Mouse (Mus musculus) c-Kit-positive CD71-positive TER-119-negative erythroid progenitor cells, embryonic 14.5 days (primary cell): ENCODE data around the gene Suz12.
A peak's percentile ranks its signal among the peaks of the same experiment; 100 is the strongest.
"Not testable (repeated sequence)": the region's sequence is repeated elsewhere in the genome, so short reads cannot be mapped to it uniquely, and the experiment has no call there.

Source experiments
- DNase-seq: peaks from one replicate; pipeline ENCODE4 v3.0.0-alpha.2; 2013; ENCODE audit warnings: low read depth

Suz12 gene

DNA sequence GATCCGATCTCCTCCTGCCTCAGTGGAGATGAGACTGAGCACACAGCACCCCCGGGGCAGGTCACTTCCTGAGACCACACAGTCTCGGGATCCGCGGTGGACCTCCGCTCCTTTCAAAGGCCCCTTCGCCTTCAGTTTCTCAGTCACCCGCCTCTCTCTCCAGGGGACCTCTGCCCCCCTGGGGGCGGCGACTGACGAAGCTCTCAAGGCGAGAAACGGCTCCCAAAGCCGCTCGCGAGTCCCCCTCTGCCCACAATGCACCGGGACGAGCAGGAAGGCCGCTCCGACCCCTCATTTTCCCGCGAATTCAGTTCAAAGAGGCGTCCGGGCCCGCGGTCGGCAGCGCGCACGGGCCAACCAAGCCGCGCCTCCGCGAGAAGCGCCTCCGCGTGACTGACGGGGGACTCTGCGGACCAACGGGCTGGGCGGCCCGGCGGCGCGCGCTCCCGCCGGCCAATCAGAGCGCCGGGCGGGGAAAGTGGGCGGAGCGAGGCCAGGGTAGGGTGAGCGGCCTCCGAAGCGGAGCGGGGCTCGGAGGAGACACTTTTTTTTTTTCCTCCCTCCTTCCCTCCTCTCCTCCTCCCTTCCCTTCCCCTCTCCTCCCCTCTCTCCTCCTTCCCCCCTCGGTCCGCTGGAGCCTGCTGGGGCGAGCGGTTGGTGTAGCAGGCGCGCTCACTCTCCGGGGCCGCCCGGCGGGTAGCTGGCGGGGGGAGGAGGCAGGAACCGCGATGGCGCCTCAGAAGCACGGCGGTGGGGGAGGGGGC is at the start of gene Suz12:
Suz12 (plus strand) TSS at position 515 of the 764 bp plus-strand sequence.
- DNase-seq: peak; percentile 95

DNA sequence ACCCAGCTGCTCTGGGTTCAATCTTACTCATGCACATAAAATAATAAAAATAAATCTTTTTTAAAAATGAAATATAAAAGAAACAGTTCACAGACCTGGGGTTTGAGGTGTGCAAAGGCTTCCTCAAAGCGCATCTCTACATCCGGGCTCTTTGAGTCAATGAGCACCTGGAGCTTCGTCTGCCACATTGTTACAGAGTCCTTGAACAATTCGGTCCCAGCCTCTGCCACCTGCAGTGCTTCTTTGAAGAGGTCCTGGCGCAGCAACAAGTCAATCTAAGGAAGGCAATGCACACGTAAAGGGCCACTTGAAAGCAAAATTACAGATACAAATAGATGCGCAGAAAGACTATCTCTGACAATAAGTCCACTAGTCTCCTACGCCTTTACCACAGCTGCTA is 49.8 kb upstream of the Suz12 start:
- DNase-seq: no peak

DNA sequence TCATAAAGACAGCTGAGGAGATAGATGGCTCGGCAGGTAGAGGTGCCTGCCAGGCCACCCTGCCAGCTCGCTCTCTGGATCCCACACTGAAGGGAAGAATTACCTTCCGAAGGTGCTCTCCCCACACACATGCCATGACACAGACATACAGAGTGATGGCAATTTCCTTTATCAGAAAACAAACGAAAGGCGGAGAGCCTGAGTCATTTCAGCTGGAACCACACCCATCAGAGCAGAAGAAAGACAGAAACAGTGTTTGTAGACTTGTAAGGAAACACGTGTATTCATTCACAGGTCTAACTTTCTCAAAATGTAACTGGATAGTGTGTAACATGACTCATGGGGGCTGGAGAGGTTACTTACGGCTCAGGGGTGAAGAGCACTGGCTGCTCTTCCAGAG is 49.3 kb upstream of the Suz12 start:
- DNase-seq: peak; percentile 43

DNA sequence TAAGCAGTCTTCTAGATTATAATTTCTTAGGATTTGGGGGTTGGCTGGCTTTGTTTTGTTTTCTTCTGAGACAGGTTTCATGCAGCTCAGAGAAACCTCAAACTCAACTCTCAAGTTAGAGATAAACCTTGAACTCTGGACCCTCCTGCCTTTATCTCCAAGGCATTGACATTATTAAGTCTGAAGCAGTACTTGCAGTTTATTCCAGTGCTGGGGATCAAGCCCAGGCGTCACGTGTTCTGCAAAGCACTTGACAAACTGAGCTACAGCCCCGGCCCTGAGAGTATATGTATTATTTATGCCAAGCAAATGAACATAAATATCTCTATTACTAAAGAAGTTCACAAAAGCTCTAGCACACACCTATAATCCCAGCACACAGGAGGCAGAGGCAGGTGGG is 45.6 kb upstream of the Suz12 start:
- no peak for DNase-seq

DNA sequence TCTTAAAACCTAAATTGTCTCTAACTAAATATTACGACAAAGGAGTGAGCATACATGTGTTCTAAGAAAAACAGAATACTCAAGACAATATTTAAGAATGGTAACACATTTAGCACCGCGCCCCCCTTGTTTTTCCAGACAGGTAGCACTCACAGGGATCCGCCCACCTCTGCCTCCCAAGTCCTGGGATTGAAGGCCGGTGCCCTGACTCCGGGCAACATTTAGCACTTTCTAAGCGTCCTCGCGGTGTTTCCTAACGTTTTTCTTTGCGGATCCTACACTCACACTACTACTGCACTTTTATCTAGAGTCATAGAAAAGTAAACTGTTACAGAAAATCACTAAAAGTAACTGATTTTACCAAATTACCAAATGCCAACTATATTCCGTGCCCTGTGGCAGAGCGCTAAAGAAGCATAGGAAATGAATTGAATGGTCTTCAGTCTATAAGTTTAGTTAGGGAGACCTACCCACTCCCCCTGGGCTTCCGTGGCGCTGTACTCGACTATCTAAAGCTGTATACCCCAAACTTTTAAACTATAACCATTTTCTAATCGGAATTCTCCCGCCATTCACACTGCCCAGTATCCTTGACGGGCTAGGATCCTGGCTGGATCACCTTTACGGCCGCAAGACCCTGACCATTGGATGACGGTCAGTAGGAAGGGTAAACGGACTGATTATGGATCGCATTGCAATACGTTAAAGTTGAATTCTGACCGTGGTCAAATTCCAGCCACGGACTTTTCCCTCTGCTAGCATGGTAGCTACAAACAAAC is 31.4 kb upstream of the Suz12 start:
- DNase-seq: no peak

DNA sequence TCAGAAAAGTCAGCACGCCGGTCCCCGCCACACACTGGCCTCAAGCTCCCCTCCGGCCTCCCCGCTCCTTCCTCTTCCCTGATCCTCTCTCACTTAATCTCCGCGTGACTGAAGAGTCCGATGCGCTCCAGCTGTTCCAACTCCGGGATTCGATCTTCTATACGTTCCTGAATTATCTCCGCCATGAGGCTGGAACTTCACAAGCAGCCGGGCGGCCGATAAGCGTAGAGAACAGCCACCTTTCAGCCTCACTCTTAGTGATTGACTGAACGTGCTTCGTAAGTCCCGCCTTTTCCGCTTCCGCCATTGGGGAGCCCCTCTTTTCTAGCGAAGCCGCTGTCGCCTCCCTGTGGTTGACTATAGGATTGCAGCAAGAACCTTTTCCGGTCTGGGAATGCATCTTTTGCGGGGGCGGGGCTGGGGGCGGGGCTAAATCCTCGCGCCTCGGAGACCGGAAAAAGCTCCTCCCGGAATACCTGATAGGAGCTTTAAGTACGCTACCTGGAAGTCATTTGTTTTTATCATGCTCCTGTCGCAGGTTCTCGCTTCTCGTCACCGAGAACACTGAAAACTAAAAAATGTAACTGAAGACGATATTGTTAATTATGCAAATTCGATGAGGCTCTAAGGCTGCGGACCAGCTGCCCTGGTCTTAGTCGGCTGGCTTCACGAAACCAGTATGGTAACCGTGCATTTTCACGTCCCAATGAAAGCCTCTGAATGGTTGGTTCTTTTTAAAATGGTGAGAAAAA is 30.6 kb upstream of the Suz12 start, which contains the start of gene Utp6:
Utp6 (minus strand) TSS at position 266 of the 752 bp plus-strand sequence.
- DNase-seq: peak; percentile 100

DNA sequence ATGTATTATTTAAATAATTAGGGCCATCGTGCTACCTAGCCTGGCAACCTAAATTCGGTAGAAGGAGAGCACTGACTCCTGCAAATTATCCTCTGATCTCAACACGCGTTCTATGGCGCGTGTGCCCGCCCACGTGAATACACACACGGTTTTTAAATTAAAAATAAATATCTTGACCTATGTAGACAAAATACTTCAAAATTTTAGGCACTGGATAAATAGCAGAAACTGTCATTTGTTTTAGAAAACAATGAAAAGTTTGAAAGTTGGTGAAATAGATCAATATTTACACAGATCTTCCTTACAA is 30.1 kb upstream of the Suz12 start:
- DNase-seq: no peak

DNA sequence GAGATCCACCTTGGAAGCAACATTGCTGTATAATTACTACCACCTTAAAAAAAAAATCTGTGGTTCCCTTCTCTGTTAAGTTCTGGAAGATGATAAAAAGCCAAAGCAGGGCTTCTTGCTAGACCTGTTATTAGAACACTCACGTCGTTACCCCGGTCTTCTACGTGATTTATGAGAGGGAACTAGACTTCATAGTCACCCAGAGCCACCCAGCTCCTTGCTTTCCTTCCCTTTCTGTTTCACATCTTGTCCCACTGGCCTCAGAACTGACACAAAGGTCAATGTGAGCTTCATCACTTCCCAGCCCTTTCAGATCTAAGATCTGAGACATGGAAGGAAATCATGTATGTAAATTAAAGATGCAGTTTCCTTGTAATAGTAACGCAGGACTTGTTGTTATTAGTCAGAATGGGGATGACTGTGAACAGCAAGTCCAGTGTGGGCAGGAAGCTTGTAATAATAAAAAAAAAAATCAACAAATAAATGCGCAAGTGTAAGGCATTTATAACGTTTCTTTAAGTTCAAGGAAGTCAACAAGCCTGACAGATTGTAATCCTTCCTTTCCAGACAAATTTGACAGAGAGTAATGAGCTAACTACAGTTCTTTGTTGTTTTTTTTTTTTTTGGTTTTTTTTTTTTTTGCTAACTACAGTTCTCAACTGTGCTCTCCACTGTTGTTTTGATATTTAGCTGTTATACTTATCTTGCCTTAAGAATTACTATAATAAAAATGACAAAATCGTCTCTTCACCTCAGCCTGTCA is 29.5 kb upstream of the Suz12 start:
- no peak for DNase-seq

DNA sequence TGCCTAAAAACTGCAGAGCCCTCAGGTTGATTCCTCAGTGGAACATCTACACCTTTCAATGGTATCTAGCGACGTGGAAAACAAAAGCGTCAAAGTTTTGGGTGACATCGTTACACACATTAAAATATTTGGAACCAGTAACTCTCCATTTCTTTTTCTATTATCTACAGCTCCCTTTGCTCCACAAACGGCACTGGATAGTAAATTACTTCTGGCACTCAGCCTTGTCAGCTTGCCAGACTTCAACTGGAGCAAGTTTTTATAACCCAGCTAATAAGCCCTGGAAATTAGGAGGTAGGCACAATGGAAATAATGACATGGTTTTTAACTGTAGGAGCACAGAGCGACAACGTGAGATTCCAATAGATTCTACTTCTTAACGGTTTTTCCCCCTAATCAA is 27.0 kb upstream of the Suz12 start:
- no peak for DNase-seq

DNA sequence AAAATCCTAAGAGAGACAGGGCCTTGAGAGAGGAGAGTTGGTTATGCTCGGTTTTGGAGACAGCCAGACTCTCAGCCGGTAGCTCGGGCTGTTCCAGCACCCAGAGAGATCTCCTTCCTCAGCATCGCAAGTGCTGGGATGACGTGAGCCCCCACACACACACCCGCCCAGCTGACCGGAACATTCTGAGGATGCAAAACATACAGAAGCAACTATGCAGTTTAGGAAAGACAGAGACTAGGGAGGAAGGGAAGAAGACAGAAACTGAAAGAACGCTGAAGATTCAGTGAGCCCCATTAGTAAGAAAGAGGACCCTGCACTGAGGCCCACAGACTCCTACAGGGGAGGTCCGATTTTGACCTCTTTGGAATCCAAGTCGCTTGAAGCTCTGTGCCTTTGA is 25.2 kb upstream of the Suz12 start:
- no peak for DNase-seq

DNA sequence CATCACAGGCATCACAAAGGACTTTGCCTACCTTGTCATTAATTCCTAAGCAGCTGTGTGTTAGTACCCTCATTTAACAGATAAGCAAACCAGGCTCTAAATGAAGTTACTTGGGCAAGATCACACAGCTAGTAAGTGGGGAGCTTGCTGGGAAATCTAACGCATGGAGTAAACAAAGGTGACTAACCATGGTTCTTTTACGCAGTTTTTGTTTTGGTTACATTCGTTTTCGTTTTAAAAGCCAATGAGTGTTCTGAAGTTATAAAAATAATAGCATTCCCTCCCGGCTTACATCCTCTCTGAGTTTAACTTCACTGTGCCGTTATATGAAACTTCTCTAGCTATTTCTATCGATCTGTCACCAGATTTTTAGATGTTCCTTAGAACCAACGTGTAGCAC is 19.8 kb upstream of the Suz12 start:
- no peak for DNase-seq

DNA sequence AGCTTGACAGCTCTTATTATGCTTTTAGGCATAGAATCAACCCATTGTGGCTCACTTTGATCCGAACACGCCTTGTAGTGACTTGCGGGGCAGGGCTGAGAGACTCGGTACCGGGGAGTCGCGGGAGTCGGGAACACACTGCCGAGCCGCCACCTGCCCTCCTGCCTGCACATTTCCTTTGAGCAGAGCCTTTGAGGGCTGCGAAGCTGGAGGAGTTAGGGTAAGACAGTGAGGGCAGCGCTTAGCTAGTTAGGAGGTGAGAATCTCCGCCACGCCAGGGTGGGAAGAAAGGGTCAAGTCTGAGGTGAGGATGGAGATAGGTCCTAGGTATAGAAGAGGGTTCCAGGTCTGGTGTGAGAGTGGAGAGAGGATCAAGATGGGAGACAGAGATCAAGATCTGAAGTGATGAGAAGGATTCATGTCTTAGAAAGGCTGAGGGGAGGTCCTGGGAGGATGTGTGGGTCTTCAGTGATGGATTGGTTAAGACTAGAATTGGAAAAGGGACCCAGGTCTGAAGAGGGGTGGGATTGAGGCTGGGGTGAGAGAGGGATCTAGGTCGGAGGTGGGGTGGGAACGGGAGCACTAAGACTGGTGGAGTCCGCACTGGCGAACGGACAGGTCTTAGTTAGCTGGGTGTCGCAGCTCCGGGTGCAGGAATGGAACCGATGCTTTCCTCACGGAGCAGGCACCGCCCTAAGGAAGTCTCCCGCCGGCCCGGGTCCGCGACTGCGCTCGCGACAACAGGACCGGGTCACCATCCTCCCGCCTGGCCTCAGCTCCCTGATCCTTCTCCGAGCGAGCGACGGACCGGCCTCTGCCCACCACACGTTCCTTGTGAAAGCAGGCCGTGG is 19.1 kb upstream of the Suz12 start:
- DNase-seq: no peak

DNA sequence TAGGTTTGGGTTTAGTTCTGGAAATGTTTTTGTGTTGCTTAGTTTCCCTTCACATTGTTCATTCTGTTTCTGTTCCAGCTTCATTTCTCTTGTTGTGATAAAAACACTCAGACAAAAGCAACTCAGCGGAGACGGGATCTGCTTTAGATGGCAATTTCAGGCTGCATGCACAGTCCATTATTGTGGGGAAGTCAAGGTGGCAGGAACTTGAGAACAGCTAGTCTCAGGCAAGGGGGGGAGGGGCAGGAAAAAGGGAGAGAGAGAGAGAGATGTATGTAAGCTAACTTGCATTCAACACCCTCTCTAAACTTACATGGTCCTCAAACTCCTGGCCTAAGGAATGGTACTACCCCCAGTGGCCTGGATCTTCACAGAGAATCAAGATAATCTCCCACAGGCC is 17.5 kb upstream of the Suz12 start:
- DNase-seq: no peak

DNA sequence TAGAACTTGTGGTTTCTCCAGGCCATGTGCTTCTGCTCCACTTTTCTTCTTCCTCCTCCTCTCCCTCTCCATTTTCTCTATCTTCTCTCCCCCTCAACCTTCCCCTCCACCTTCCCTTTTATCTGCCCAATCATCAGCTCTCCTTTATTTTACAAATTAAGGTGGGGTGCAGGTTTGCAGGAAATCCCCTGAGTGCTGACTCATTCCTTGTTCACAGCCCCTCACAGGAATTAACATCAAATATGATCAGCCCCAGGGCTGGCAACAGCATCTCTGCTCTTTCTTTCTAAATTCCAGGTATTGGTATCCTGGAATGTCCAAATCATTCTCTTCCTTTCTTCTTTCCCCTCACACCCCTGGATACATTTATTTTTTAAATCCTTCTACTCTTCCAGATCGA is 16.7 kb upstream of the Suz12 start:
- no peak for DNase-seq

DNA sequence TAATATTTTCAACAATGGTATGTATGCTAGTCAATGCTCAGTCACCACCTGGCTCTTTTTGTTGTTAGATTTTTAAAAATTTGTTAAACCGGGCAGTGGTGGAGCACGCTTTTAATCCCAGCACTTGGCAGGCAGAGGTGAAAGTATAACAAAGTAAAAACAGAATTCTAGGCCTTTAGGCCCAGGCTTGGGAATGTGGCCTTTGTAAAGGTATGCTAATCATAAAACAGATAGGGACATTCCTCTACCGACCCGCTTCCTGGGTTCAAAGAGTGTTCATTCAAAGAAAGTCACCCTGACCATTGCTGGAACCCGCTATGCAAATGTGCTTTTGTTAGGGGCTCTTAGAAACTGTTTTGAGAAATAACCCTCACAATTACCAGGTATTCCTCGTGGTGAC is 16.3 kb upstream of the Suz12 start:
- DNase-seq: not testable (repeated sequence)

DNA sequence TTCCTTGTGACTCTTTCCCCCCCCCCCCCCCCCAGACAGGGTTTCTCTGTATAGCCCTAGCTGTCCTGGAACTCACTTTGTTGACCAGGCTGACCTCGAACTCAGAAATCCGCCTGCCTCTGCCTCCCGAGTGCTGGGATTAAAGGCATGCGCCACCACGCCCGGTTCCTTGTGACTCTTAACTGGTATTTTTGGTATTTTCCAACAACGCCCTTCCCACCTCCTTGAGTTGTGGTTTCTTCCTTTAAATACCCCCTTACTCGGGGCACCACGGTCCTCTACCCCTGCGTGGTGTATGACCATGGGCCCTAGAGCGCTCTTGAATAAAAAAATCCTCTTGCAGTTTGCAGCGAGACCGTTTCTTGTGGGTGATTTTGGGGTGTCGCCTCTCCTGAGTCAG is 15.8 kb upstream of the Suz12 start:
- not testable (repeated sequence) for DNase-seq

DNA sequence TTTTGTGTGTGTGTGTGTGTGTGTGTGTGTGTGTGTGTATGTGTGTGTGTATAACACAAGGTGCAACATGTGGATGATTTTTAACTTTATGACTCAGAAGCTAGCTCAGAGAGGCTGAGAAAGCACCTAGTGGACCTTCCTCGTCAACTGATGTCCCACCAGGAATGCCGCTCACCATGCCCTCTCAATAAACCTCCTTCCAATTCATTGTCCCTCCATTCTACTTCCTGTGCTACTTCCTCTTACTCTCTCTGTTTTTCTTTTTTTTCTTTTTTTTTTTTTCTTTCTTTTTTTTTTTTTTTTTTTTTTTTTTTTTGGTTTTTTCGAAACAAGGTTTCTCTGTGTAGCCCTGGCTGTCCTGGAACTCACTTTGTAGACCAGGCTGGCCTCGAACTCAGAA is 15.2 kb upstream of the Suz12 start:
- DNase-seq: not testable (repeated sequence)

DNA sequence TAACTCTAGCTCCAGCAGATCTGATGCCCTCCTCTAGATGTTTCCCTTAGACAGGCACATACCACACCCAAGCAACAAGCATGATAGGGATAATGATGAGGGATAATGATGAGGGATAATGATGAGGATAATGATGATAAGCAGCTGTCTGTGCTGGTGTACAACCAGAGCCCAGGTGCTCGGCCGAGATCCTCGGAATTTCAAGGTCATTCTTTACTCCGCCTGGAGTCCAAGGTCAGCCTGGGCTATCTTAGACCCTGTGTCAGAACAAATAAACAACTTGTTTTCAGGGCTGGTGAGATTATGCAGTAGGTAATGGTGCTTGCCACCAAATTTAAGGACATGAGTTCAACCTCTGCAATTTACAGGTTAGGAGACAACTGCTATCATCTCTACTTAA is 6.0 kb upstream of the Suz12 start:
- DNase-seq: no peak

DNA sequence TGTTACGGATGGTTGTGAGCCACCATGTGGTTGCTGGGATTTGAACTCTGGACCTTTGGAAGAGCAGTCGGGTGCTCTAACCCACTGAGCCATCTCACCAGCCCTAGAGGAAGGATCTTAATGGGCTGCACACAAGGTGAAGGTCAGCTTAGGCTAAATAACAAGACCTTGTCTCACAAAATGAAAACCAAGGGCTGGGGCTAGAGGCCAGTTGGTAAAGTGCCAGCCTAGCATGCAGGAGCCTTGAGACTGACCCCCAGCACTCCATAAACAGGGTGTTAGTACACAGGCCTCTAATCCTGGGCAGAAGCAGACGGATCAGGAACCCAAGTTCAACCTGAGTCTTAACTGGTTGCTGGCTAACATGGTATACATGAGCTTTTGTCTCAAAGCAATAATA is 5.0 kb upstream of the Suz12 start:
- DNase-seq: no peak

DNA sequence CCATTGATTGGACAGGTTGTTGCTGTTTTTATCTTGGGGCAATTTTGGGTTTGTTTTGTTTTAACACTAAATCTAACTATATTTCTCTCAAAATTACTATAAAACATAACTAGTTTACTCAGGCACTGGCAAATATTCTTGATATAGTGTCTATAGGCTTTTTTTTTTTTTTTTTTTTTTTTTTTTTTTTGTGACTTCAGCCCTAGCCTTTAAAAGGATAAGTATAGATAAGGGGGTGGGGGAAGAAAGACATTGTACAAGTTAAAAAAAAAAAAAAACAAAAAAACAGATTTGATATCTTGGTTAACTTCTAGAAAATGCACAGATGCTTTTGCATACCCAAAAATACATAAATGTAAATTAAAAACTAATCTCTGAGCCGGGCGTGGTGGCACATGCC is 2.8 kb upstream of the Suz12 start:
- no peak for DNase-seq

DNA sequence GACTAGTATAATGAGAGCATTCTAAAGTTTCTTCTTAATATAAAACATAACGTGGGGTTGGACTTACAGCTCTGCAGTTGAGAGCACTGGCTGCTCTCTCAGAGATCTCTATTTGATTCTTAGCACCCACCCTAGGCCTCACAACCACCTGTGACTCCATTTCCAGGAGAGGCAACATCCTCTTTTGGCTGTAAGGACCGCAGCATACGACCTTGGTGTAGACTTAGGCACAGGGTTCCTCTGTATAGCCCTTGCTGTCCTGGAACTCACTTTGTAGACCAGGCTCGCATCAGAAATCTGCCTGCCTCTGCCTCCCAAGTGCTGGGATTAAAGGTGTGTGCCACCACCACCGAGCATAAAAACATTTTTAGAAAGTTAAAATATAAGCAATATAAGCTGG is 1.3 kb upstream of the Suz12 start:
- no peak for DNase-seq
